Mouse (Mus musculus) intestine, postnatal 0 days (tissue): ENCODE measurements around the gene Dgkq. TPM values are rescaled to one million over a fixed set of nuclear protein-coding genes. Genes with fewer than 3 reads are reported as not detected.
A peak's percentile ranks its signal among the peaks of the same experiment; 100 is the strongest.

Experiments used
- ATAC-seq: fragments of 200-750 bp; cut with Nextera tagmentation; 2 replicates; pipeline ENCODE4 v1.8.0; 2017; ENCODE audit warnings: mild to moderate bottlenecking, moderate TSS enrichment, moderate library complexity
- H3K27ac ChIP-seq: fragments of 300-500 bp; sonication (generic); 2 replicates; pipeline ENCODE4 v1.5.1; 2014; ENCODE audit warnings: mild to moderate bottlenecking, low read depth, low read length, moderate library complexity
- H3K27me3 ChIP-seq: fragments of 300-500 bp; sonication (generic); replicated peaks from 2 replicates; pipeline ENCODE4 v1.6.1; 2014; ENCODE audit warnings: low read length, mixed read lengths; ENCODE audit not compliant: control insufficient read depth, insufficient read depth
- H3K36me3 ChIP-seq: fragments of 300-500 bp; sonication (generic); 2 replicates; pipeline ENCODE4 v1.6.1; 2014; ENCODE audit warnings: mild to moderate bottlenecking, moderate library complexity; ENCODE audit not compliant: control insufficient read depth, insufficient read depth
- H3K4me1 ChIP-seq: fragments of 300-500 bp; sonication (generic); replicated peaks from 2 replicates; pipeline ENCODE4 v1.6.1; 2014; ENCODE audit warnings: antibody characterized with exemption, low read length, mixed read lengths; ENCODE audit not compliant: control insufficient read depth, insufficient read depth
- H3K4me2 ChIP-seq: fragments of 300-500 bp; sonication (generic); replicated peaks from 2 replicates; pipeline ENCODE4 v1.6.1; 2014; ENCODE audit warnings: low read depth, mild to moderate bottlenecking, moderate library complexity
- H3K4me3 ChIP-seq: fragments of 300-500 bp; sonication (generic); 2 replicates; pipeline ENCODE4 v1.5.1; 2014; ENCODE audit warnings: low read depth, low read length
- H3K9ac ChIP-seq: fragments of 300-500 bp; sonication (generic); 2 replicates; pipeline ENCODE4 v1.6.1; 2014; ENCODE audit warnings: mild to moderate bottlenecking, low read depth, low read length
- H3K9me3 ChIP-seq: fragments of 300-500 bp; sonication (generic); 2 replicates; pipeline ENCODE4 v1.6.1; 2016; ENCODE audit warnings: mixed run types; ENCODE audit not compliant: control insufficient read depth
- CTCF ChIP-seq: sonication (generic); IDR thresholded peaks from 2 replicates; pipeline ENCODE4 v1.5.1; 2016; ENCODE audit warnings: low read depth, mild to moderate bottlenecking, control low read depth, antibody characterized with exemption, moderate library complexity
- WGBS: fragments of 180-500 bp; shearing (Covaris S2); extraction: QIAGEN DNeasy Blood & Tissue Kit; methylation state at CpG from one replicate; pipeline ENCODE4 v1.1.7; 2014; 5-methylcytosine and 5-hydroxymethylcytosine counted together
- polyA plus RNA-seq: library from polyadenylated mRNA; unstranded; fragments of >200 nt; fragmentation: Nextera tagmentation; extraction: Ambion mirVana; gene quantifications from 2 replicates; pipeline ENCODE4 v1.2.1, GENCODE M21; 2015

Gene Dgkq
- polyA plus RNA-seq = 10.3 and 13.6 TPM in 2 replicates

GRCm38 (mm10) chr5:108668977-108669936 lies at the start of gene Dgkq:
Dgkq (minus strand) TSS chr5:108669672.
- 4% methylated on average over 43 of the region's 43 CpGs for WGBS
- H3K4me2 ChIP-seq = peak within 1 kb of the TSS; percentile 86
- H3K27ac ChIP-seq = peak within 1 kb of the TSS; percentile 84
- peak; percentile 90 for TF ChIP-seq CTCF
- H3K4me1 ChIP-seq = peaks cover 7% of the 10 kb centered on the region; the same call in 1 of the 2 replicates
- H3K36me3 ChIP-seq = peaks cover 17% of the 10 kb centered on the region; the same call in 1 of the 2 replicates
- ATAC-seq = peak; percentile 76
- no peaks in the 10 kb centered on the region for H3K9me3 ChIP-seq
- peak within 1 kb of the TSS; percentile 49 for H3K4me3 ChIP-seq
- peak within 1 kb of the TSS; percentile 81 for H3K9ac ChIP-seq
- H3K27me3 ChIP-seq = no peaks in the 10 kb centered on the region

GRCm38 (mm10) chr5:108718051-108718450 lies 48.6 kb upstream of the Dgkq start:
- WGBS = 63% methylated on average over 4 of the region's 4 CpGs
- TF ChIP-seq CTCF = no peak
- Histone ChIP-seq H3K27me3 (no peaks in the 10 kb centered on the region), H3K4me1 (no peaks in the 10 kb centered on the region), H3K36me3 (no peaks in the 10 kb centered on the region), H3K4me3 (no peak overlapping the region), H3K27ac (no peak overlapping the region), H3K4me2 (no peak overlapping the region), H3K9me3 (no peaks in the 10 kb centered on the region), H3K9ac (no peak overlapping the region)
- ATAC-seq = no peak

- ATAC-seq = no peak
- WGBS = 79% methylated on average over 1 of the region's 1 CpGs
- TF ChIP-seq CTCF = no peak
- Histone ChIP-seq H3K4me2 (no peak overlapping the region), H3K36me3 (no peaks in the 10 kb centered on the region), H3K9me3 (no peaks in the 10 kb centered on the region), H3K4me1 (no peaks in the 10 kb centered on the region), H3K4me3 (no peak overlapping the region), H3K27ac (no peak overlapping the region), H3K9ac (no peak overlapping the region), H3K27me3 (no peaks in the 10 kb centered on the region)
Observed at GRCm38 (mm10) chr5:108715974-108716373, 46.5 kb upstream of the Dgkq start.

GRCm38 (mm10) chr5:108714149-108714548 lies 44.7 kb upstream of the Dgkq start:
- H3K9ac ChIP-seq = no peak overlapping the region
- WGBS = 46% methylated on average over 6 of the region's 6 CpGs
- no peak overlapping the region for H3K27ac ChIP-seq

GRCm38 (mm10) chr5:108713691-108714090 lies 44.2 kb upstream of the Dgkq start:
- Histone ChIP-seq H3K9me3 (no peaks in the 10 kb centered on the region), H3K4me2 (no peak overlapping the region), H3K27me3 (no peaks in the 10 kb centered on the region), H3K4me3 (no peak overlapping the region), H3K9ac (no peak overlapping the region), H3K27ac (no peak overlapping the region), H3K36me3 (no peaks in the 10 kb centered on the region), H3K4me1 (no peaks in the 10 kb centered on the region)
- no peak for ATAC-seq
- no peak for TF ChIP-seq CTCF

More at GRCm38 (mm10) chr5:108714149-108714548, 44.7 kb upstream of the Dgkq start:
- no peak for TF ChIP-seq CTCF
- H3K4me2 ChIP-seq = no peak overlapping the region
- H3K36me3 ChIP-seq = no peaks in the 10 kb centered on the region
- H3K4me1 ChIP-seq = no peaks in the 10 kb centered on the region
- peak; percentile 36 for ATAC-seq
- H3K9me3 ChIP-seq = no peaks in the 10 kb centered on the region
- no peaks in the 10 kb centered on the region for H3K27me3 ChIP-seq
- no peak overlapping the region for H3K4me3 ChIP-seq

GRCm38 (mm10) chr5:108713096-108713495 lies 43.6 kb upstream of the Dgkq start:
- Histone ChIP-seq H3K27me3 (no peaks in the 10 kb centered on the region), H3K4me1 (no peaks in the 10 kb centered on the region), H3K27ac (no peak overlapping the region), H3K9ac (no peak overlapping the region), H3K9me3 (no peaks in the 10 kb centered on the region), H3K36me3 (no peaks in the 10 kb centered on the region), H3K4me3 (no peak overlapping the region), H3K4me2 (no peak overlapping the region)
- ATAC-seq = no peak
- 85% methylated on average over 2 of the region's 2 CpGs for WGBS
- no peak for TF ChIP-seq CTCF
